Mouse (Mus musculus) small intestine, adult 2 months (tissue): ENCODE measurements around the gene Txnrd3.

Experiments
- CTCF ChIP-seq: fragments of 200-500 bp; IDR thresholded peaks from 2 replicates; pipeline ENCODE4 v1.5.1; 2012; ENCODE audit warnings: low read depth, mild to moderate bottlenecking, control low read depth, inconsistent platforms, low read length, moderate library complexity, mixed read lengths; ENCODE audit not compliant: insufficient replicate concordance, insufficient read length; ENCODE audit errors: extremely low read depth
- POLR2A ChIP-seq: fragments of 200-500 bp; IDR thresholded peaks from 2 replicates; pipeline ENCODE4 v1.6.1; 2012; ENCODE audit warnings: low read depth, mild to moderate bottlenecking, control low read depth, inconsistent platforms, low read length, moderate library complexity

DNA sequence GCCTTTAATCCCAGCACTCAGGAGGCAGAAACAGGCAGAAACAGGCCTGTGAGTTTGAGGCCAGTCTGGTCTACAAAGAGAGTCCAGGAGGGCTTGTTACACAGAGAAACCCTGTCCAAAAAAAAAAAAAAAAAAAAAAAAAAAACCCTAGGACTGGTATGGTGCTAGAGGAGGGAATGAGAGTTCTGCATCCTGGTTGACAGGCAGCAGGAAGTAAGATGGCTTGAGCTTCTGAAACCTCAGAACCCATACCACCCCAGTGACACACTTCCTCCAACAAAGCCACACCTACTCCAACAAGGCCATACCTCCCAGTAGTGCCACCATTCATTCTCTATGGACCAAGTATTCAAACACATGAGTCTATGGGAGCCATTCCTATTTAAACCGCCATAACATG is 47.3 kb upstream of the Txnrd3 start:
- no peak for TF ChIP-seq CTCF
- no peak for TF ChIP-seq POLR2A
